Mouse (Mus musculus): ENCODE measurements around the gene Tnrc6c.

Tnrc6c gene

DNA sequence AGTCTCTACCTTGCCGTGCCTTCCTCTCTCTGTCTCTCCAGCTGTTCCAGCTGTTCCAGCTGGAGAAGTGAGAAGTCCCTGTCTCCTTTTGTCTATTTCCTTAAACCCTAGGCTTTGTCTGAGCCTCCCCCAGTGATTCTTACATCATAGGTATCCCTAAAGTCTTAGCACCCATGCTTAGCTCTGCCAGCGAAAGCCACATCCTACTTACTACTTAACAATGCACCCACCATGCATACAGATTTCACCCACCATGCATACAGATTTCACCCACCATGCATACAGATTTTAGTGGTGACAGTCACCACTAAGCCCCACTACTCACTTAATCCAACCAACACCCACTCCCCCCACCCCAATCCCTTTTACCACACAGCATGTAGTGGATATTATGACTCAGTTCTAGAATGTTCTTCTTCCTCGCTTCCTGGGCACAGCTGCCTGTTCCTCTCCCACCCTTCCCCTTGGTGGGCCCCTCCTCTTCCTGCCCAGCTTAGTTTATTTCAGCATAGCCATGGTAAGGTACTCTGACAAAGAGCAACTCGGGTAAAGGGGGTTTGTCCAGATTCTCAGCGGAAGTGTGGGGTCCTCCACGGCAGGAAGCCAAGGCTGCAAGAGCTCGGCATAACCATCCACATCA is 14.6 kb upstream of the Tnrc6c start:
- no peak for DNase-seq

DNA sequence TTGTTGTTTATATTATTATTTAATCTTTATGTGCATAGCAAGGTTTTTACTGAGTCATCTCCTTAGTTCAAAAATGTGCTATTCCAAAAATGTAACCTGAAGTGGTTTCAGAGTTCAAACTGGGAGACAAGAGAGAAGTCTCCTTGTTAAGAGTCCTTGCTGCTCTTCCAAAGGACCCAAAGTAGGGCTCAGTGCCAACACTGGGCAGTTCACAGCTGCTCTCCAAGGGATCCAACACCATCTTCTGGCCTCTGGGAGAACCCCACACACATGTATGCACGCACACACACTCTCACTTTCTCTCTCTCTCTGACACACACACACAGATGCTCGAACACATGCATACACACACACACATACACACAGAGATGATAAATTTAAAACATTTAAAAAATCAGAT is 11.9 kb upstream of the Tnrc6c start:
- no peak for DNase-seq

DNA sequence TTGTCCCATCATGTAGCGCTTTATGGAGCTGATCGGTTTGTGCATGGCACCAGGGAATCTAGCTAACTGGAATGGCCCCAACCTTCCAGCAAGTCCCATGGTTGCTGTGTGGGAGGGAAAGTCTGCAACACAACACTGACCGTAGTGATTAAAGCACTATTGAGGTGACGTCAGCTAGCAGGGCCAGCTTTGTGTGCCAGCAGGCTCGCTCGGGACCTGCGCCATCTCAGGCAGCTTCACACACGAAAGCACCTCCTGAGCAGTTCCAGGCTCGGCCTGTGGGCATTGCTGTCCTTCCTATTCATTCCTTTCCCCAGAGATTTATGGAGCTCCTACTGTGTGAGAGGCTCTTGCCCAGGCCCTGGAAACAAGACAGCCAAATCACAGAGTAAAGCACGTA is 10.8 kb upstream of the Tnrc6c start:
- DNase-seq: no peak

DNA sequence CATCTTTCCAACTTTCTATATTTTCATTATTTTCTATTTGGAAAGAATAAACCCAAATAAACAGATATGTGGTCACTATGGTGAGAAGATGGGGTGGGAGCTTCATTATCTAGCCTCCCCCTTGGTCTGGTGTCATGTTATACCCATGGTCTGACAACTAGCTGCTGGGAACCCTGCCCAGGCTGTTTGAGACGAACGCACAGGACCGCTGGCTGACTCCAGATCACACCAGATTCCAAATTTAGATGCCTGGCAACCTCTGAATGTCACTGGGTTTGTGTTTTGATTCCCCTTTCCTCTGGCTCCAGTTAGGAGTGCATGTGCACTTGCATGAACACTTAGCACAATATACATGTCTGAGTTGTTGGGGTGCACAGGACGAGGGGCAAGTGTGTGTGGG is 7.3 kb upstream of the Tnrc6c start:
- DNase-seq: no peak

DNA sequence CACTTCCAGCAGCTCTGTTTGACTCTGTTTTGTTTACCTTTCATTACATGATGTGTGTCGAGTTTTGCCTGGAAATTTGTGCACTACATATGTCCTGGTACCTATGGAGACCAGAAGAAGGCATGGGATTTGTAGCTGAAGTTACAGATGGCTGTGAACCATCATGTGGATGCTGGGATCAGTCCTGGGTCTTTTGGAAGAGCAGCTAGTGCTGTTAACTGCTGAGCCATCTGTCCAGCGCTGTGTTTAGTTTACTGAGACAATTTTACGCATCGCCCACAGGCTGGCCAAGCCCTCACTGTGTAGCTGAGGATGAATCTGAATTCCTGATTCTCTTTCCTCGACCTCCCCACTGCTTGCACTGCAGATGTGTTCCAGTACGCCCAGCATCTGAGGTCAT is 6.1 kb upstream of the Tnrc6c start:
- DNase-seq: no peak

DNA sequence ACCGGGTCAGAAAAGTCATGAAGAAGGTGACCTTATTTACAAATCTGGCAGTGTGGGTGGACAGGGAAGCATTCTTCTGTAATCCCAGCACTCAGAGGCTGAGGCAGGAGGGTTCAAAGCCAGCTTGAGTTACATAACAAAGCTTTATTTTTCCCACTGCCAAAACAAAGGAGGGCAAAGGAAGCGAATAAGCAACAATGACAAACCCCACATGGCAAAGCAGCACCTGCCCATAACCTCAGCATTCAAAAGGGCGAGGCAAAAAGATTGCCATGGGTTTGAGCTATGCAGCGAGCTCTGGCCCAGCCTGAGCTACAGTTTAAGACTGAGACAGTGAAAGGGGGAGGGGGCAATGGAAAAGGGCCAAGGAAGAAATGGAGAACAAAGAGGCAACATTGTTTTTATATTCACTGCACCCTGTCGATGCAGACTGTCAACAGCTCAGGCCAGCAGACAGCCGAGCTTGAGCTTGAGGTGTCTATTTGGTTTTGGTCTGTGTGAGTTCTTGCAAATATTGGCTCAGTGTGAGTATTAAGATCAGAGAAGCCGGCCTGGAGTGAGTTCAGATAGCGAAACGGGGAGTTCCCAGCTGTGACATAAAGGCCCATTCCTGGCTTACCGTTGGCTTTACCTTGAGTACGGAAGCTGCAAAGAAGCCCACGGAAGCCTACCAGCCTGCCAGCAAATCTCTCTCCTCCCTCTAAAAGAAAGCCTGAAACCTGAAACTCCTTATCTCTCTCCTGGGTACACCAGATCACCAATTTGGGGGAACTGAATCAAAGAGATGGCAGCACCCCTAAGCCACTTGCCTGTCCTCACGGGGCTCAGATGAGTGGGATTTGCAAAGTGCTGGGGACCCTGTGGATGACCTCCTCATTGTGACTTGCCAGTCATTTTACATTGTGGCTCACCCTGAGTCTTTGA is 3.1 kb upstream of the Tnrc6c start:
- no peak for DNase-seq

DNA sequence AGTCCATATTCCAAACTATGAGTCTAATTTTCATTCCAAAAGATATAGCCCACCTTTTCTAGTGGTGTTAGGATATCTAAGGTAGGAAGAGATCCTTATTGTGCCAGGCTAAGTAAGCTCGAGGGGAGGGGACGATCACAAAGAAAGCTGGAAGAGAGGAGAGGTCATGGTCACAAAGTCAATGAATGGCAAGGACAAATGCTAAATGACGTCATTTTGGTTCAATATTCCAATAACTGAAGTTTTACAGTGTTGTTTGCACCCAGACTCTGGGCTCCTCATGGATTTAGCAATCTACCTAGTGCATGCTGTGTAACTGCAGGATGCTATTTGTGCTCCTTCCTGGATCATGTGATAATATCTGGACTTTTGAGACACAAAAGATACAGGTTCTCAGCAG is 1.2 kb upstream of the Tnrc6c start:
- DNase-seq: no peak

DNA sequence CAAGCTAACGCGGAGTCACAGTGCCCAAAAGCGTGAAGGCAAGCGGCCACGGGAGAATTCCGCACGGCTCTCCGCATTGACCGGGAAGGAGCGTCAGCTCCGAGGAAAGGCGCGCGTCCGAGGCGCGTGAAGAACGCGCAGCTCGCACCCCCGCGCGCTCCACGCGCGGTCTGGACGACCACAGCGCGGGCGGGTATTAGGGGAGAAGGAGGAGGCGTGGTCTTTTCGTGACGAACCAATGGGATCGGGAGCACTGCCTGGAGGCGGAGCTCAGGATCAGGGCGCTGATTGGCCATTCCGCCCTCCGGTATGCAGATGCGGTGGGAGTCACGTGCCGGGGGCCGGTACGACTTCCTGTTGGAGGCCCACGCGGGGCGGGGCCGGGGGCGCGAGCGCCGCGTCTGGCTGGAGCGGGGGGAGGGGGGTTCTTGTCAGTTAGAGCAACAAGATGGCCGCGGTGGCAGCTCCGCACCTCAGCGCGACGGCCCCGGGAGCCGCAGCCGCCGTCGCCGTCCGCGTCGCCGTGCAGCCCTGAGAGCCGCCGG is 363 bp downstream of the Tnrc6c start:
- DNase-seq: peak; percentile 98

DNA sequence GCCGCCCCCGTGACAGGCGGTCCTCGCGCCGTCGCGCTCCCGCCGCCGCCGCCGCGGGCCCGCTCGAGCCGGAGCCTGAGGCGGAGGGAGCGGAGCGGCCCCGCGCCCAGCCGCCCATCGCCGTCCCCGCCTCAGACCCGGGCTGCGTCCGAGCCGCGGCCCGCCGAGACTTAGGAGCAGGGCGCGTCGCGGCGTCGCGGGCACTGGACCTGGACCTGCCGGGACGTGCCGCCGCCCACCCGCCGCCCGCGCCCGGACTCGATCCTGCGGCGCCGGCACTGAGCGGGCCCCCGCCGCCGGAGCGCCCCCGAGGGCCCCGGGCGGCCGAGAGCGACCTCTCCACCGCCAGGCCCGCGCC is 824 bp downstream of the Tnrc6c start:
- no peak for DNase-seq

DNA sequence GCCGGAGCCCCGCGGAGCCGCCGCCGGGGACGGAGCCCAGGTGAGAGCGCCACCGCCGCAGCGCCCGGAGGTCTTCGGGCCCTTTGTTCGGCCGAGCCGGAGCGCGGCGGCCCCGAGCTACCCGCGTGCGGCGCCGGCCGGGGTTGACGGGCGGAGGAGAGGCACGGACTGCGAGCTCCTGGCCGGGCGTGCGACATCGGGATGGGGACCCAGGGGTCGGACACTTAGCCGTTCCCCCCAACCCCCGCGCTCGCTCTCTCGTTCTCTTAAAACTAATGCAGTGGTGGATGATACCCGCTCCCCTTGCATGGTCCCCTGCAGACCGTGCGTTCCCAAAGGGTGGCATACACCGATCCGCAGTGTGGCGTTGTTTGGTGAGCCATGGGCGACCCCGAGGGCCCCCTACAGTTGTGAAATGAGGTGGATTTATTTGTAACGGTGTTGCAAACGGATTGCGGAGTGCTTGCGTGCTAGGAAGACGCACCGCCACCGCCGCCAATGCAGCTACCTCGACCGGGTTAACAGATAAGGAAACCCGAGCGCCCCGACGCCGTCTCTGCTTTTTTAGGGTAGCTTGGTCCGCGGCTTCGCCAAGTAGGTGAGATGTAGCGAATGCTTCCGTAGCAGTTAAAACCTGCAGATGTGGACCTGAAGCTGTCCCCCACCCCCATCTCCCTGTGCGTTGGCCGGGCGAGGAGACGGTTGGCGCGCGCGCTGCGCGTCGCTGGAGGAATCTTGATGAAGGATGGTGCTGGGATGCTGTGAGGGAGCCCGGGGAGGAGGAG is 1.4 kb downstream of the Tnrc6c start:
- peak; percentile 70 for DNase-seq

DNA sequence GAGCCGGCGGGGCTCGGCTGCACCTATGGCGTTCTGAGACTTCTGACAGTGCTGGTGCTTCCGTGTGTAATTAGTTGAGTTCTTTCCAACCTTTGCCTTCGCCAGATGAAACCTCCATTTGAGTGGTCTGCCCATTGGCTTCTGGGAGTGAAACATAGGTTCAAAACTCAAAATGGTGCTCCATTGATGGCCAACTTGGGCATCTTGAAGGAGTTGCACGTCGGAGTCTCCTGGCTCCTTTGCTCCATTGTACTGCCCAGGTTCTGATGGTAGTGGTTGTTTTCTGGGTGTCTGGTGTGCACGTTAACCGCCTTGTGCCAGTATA is 1.9 kb downstream of the Tnrc6c start:
- DNase-seq: no peak

DNA sequence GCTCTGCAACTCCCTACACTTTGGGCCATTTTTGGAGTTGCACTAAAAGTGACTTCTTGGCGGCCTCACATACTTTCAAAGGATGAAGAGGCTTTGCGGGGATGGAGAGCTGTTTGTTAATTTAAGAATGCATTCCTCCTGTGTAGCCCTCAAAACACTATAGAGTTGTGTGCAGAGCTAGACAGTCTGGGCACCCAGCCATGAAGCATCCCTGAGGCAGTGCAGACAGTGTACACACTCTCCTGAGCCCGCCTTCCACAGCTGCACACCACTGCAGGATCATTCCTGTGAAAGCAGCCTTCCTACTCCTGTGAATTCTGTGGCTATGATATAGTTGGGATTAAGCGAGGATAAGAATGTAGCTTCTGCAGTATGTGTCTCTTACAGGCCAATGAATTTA is 4.9 kb downstream of the Tnrc6c start:
- DNase-seq: peak; percentile 62

DNA sequence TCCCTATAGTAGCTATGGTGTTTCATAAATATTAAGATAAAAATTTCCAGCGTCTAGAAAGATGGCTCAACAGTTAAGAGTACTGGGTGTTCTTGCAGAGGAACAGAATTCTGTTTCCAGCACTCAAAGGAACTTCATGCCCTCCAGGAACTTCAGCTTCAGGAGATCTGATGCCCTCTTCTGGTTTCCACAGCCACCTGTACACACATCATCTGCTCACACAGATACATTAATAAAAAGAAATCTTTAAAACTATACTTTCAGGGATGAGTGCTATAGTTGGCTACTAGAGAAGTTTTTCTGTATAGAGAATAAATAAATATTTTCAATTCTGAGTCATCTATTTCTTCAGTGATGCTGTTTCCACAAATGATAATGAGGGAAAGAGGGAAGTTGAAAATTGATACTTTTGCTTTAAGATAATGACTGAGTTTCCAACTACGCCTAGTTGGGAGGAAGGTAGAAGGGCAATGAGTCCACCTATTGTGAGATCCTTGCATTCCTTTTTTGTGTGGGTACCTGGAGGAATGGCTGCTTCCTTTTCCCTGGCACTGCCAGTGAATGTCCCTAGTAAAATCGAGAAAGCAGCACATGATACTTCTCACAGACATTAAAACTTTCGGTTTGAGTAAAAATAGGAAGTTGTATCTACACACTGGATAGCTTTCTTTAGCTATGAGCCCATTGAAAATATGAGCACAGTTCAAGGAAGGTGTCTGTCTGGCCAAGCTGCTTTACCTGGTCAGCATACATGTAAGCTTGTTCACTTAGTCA is 9.1 kb downstream of the Tnrc6c start:
- DNase-seq: no peak

DNA sequence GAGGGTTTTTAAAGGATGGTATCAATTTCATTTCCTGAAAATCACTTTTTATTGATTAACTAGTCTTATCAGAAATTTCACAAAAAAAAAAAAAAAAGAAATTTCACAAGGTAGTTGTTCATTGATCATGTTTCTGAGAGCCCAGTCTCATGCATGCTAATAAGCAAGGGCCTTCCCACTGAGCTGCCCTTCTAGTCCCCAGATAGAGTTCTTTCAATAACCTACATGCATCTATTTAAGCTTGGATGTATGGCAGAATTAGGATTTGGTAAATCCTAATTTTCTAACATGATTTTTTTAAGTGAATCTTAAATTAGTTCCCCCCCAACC is 9.7 kb downstream of the Tnrc6c start:
- DNase-seq: no peak

DNA sequence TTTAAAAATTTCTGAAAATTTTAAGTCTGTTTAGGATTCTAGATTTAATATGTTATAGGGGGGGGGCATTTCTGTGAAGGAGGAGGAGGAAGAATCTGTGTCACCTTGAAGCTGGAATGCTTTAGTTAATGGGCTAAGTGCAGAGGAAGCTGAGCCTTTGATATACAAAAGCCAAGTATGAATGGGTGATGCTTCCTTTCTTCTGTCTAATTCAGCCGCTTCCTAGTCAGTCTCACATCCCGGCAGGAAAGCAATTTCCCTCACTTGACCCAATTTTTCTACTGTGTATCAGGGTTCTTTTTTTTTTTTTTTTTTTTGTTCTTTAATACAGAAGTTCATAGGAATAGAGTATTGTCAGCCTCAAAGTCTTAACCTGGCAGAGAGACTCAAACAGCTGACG is 11.1 kb downstream of the Tnrc6c start:
- no peak for DNase-seq

DNA sequence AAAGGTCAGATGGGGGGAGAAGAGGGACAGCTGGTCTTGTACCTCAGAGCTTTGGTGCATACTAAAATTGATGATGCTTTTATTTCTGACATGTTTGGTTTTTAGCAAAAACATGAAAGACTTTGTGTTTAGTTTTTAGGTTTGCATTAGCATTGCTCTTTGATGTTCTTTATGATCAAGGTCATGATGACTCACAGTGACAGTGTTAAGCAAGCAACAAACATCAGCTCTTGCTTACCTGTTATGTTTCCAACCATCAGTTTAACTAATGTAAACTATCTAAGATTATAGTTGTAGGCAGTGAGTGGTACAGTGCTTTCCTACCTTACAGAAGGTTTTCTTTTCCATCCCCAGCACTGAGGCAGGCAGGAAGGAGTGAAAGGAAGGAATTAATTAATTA is 12.5 kb downstream of the Tnrc6c start:
- no peak for DNase-seq

DNA sequence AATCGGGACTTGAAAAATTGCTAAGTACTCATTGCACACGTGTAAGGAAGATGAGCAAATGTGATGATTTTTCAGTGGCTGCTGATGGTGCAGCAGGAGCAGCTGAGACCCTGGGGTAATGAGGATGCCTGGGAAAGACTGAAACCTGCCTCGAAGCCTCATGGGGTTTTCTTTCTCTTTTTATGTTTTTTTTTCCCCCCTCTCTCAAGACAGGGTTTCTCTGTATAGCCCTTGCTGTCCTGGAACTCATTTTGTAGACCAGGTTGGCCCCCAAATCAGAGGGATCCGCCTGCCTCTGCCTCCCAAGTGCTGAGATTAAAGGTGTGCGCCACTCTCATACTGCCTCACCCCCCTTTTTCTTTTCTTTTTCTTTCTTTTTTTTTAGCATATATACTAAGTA is 13.1 kb downstream of the Tnrc6c start:
- no peak for DNase-seq

DNA sequence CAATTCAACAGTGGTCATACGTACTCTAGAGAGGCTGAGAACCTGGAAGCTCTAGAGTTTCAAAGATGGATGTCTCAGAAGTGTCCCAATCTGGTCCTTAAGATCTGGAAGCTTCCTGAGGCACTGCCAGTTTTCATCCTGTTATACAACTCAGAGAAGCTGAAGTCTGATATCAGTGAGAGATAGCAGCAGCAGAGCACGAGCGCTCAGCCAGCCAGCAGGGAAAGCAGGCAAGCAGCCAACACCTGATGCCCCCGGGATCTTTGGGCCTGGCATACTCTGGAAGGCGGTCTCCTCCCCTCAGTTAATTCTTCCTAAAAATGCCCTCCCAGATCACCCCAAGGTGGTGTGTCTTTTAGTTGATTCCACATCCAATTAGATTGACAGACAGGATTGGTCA is 13.7 kb downstream of the Tnrc6c start:
- DNase-seq: no peak

DNA sequence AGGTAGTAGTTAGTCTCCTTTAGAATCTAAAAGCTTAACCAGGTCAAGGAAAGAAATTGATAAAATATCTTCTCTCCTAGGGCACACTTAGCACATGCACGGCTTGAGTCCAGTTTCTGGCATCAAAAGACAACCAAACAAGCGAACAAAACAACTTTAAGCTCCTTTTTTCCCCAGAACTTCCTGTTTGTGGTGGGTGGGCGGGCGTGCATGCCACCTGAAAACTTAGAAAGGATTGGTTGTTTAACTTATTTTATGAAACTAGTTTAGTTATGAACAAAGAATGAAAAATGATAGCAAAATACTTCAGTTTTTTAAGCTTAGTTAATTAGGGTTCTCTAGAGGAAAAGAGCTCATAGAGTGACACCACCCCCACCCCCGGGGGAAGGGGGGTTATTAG is 17.5 kb downstream of the Tnrc6c start:
- no peak for DNase-seq

DNA sequence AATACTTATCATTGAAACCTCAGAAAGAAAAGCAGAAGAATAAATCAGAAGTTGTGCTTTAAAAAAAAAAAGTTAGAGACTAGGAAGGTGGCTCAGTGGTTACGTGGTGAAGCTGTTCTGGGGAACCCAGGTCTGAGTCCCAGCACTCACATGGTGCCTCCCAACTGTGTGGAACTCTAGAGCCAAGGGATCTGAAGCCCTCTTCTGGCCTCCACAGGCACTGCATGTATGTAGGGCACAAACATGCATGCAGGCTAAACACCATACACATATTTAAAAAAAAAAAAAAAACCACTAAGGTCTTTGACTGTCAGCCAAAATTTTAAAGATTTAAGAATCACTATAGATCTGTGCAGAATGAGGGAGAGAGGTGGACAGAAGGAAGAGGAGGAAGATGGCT is 20.4 kb downstream of the Tnrc6c start:
- DNase-seq: no peak

DNA sequence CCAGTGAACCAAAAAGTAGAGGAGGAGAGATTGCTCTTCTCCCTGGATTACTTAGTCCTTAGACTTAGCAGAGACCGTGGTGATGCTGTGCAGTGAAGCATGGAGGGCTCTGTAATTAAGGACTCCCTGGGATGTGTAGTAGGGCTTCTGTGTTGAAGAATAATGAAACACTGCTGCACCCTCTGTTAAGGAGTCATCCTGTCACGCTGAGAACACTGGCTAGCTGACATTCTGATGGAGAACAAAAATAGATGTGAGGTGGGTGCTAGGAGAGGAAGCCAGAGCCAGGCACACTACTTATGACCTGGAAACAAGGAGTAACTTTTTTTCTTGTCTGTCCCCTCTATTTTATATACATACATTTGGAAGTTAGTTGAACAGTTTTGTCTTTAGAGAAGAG is 22.6 kb downstream of the Tnrc6c start:
- no peak for DNase-seq

DNA sequence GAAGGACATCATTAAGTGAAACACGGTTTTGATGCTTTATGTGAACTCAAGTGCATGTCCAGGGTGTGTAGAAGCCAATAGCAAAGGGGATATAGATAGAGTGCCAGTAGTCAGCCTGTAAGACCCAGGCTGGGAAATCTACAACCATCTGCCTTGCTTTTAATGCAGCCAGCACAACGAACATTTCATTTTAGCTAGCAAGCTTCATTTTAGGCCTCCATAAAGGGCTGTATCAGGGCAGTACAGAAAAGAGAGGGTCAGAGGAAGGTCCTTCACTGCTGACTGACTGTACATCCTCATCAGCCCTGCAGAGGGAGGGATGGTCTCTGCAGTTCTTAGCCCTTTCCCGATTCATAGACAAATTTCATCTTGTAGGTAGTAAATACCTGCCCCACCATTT is 23.0 kb downstream of the Tnrc6c start:
- no peak for DNase-seq

DNA sequence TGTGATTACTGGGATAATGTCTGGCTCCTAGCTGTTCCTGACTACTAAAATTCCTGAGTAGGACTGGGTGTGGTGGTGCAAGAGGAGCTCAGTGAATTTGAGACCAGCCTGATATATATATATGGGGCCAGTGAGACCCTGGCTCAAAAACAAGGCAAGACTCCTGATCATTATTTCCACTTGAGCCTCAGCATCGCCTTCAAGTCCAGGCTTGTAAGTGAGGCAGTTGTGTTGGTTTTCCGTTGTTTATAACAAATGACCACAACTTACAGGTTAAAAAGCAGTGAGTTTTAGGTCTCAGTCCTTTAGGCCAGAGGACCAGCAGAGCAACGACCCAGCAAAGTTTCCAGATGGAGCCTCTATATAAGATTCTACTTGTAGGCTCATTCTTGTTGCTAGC is 23.5 kb downstream of the Tnrc6c start:
- DNase-seq: no peak
